Mouse (Mus musculus) midbrain, embryonic 16.5 days (tissue): ENCODE data around the gene Phgr1. TPM values are rescaled to one million over a fixed set of nuclear protein-coding genes. Genes with fewer than 3 reads are reported as not detected.
A peak's percentile ranks its signal among the peaks of the same experiment; 100 is the strongest.

Source experiments
- ATAC-seq: fragments of 200-750 bp; cut with Nextera tagmentation; 2 replicates; pipeline ENCODE4 v1.8.0; 2017; ENCODE audit warnings: moderate TSS enrichment
- H3K27ac ChIP-seq: fragments of 300-500 bp; sonication (generic); 2 replicates; pipeline ENCODE4 v1.5.1; 2014; ENCODE audit warnings: mild to moderate bottlenecking, low read length, mixed read lengths
- H3K27me3 ChIP-seq: fragments of 300-500 bp; sonication (generic); 2 replicates; pipeline ENCODE4 v1.6.1; 2014; ENCODE audit warnings: low read depth, low read length, mixed read lengths; ENCODE audit not compliant: control insufficient read depth, insufficient read depth
- H3K36me3 ChIP-seq: fragments of 300-500 bp; sonication (generic); 2 replicates; pipeline ENCODE4 v1.6.1; 2014; ENCODE audit warnings: mild to moderate bottlenecking, low read length, moderate library complexity, mixed read lengths; ENCODE audit not compliant: control insufficient read depth, insufficient read depth
- H3K4me1 ChIP-seq: fragments of 300-500 bp; sonication (generic); 2 replicates; pipeline ENCODE4 v1.6.1; 2014; ENCODE audit warnings: mild to moderate bottlenecking, low read length, mixed read lengths; ENCODE audit not compliant: control insufficient read depth, insufficient read depth
- H3K4me2 ChIP-seq: fragments of 300-500 bp; sonication (generic); 2 replicates; pipeline ENCODE4 v1.6.1; 2014; ENCODE audit warnings: mild to moderate bottlenecking, low read length, mixed read lengths
- H3K4me3 ChIP-seq: fragments of 300-500 bp; sonication (generic); 2 replicates; pipeline ENCODE4 v1.5.1; 2014; ENCODE audit warnings: low read depth, mild to moderate bottlenecking, low read length, moderate library complexity, mixed read lengths
- H3K9ac ChIP-seq: fragments of 300-500 bp; sonication (generic); 2 replicates; pipeline ENCODE4 v1.6.1; 2014; ENCODE audit warnings: low read depth, low read length, mixed read lengths
- H3K9me3 ChIP-seq: fragments of 300-500 bp; sonication (generic); replicated peaks from 2 replicates; pipeline ENCODE4 v1.6.1; 2014; ENCODE audit warnings: mild to moderate bottlenecking, low read length, mixed read lengths; ENCODE audit not compliant: control insufficient read depth, poor library complexity, severe bottlenecking
- WGBS: fragments of 180-500 bp; shearing (Covaris S2); extraction: QIAGEN DNeasy Blood & Tissue Kit; methylation state at CpG from one replicate; pipeline ENCODE4 v1.1.7; 2014; 5-methylcytosine and 5-hydroxymethylcytosine counted together
- polyA plus RNA-seq: library from polyadenylated mRNA; unstranded; fragments of >200 nt; fragmentation: Nextera tagmentation; extraction: Ambion mirVana; gene quantifications from 2 replicates; pipeline ENCODE4 v1.2.1, GENCODE M21; 2015

Phgr1 gene
- polyA plus RNA-seq, 1 experiment from 2014 or later: not detected

- Histone ChIP-seq H3K9ac (peak overlapping the region; percentile 95), H3K27me3 (peaks cover 4% of the 10 kb centered on the region; the same call in 1 of the 2 replicates), H3K36me3 (no peaks in the 10 kb centered on the region), H3K9me3 (no peaks in the 10 kb centered on the region), H3K4me2 (peak overlapping the region; percentile 94), H3K27ac (peak overlapping the region; percentile 77), H3K4me1 (peaks cover 33% of the 10 kb centered on the region), H3K4me3 (peak overlapping the region; percentile 90)
- peak; percentile 61 for ATAC-seq
- WGBS: under 1% methylated on average over 101 of the region's 113 CpGs
These were observed 26.4 kb upstream of the Phgr1 start for GRCm38 (mm10) chr2:118745915-118746901.

- Histone ChIP-seq H3K27me3 (0 out of 2 replicates have a peak, but pooled peaks cover 4% of the 10 kb centered on the region), H3K9me3 (no peaks in the 10 kb centered on the region), H3K9ac (no peak overlapping the region), H3K27ac (no peak overlapping the region), H3K4me1 (peaks cover 33% of the 10 kb centered on the region), H3K4me2 (peak overlapping the region; percentile 94), H3K36me3 (no peaks in the 10 kb centered on the region), H3K4me3 (peak overlapping the region; percentile 90)
- ATAC-seq: no peak
- 30% methylated on average over 10 of the region's 10 CpGs for WGBS
These were observed 25.1 kb upstream of the Phgr1 start for GRCm38 (mm10) chr2:118747301-118747960.

- Histone ChIP-seq H3K9ac (peak overlapping the region; percentile 3; the same call in 1 of the 2 replicates), H3K36me3 (no peaks in the 10 kb centered on the region), H3K4me2 (peak overlapping the region; percentile 17; the same call in 1 of the 2 replicates), H3K4me1 (peaks cover 33% of the 10 kb centered on the region), H3K4me3 (no peak overlapping the region), H3K27ac (no peak overlapping the region), H3K9me3 (no peaks in the 10 kb centered on the region), H3K27me3 (no peaks in the 10 kb centered on the region)
- 21% methylated on average over 10 of the region's 10 CpGs for WGBS
- no peak for ATAC-seq
These were observed 23.2 kb upstream of the Phgr1 start for GRCm38 (mm10) chr2:118749341-118749884.

- Histone ChIP-seq H3K36me3 (no peaks in the 10 kb centered on the region), H3K27ac (no peak overlapping the region), H3K4me3 (no peak overlapping the region), H3K9ac (no peak overlapping the region; the same call in 1 of the 2 replicates), H3K4me1 (peaks cover 26% of the 10 kb centered on the region), H3K9me3 (no peaks in the 10 kb centered on the region), H3K4me2 (no peak overlapping the region), H3K27me3 (no peaks in the 10 kb centered on the region)
- WGBS: 75% methylated on average over 8 of the region's 8 CpGs
- ATAC-seq: no peak
These were observed 22.1 kb upstream of the Phgr1 start for GRCm38 (mm10) chr2:118750476-118750875.

GRCm38 (mm10) chr2:118751896-118752791 lies 20.4 kb upstream of the Phgr1 start:
- Histone ChIP-seq H3K9ac (no peak overlapping the region), H3K27ac (no peak overlapping the region), H3K4me3 (no peak overlapping the region), H3K9me3 (no peaks in the 10 kb centered on the region), H3K4me1 (peaks cover 23% of the 10 kb centered on the region), H3K4me2 (no peak overlapping the region), H3K36me3 (no peaks in the 10 kb centered on the region), H3K27me3 (no peaks in the 10 kb centered on the region)
- WGBS: 65% methylated on average over 16 of the region's 16 CpGs
- ATAC-seq: no peak

- Histone ChIP-seq H3K9me3 (no peaks in the 10 kb centered on the region), H3K9ac (no peak overlapping the region), H3K27ac (no peak overlapping the region), H3K36me3 (no peaks in the 10 kb centered on the region), H3K4me1 (peaks cover 20% of the 10 kb centered on the region), H3K27me3 (no peaks in the 10 kb centered on the region), H3K4me3 (no peak overlapping the region), H3K4me2 (no peak overlapping the region)
- WGBS: 89% methylated on average over 3 of the region's 4 CpGs
- no peak for ATAC-seq
These were observed 19.8 kb upstream of the Phgr1 start for GRCm38 (mm10) chr2:118752792-118753108.

GRCm38 (mm10) chr2:118754143-118754542 lies 18.4 kb upstream of the Phgr1 start:
- H3K4me2 ChIP-seq: no peak overlapping the region
- no peaks in the 10 kb centered on the region for H3K9me3 ChIP-seq
- ATAC-seq: no peak
- H3K4me3 ChIP-seq: no peak overlapping the region
- no peaks in the 10 kb centered on the region for H3K36me3 ChIP-seq
- no peak overlapping the region for H3K9ac ChIP-seq
- peaks cover 7% of the 10 kb centered on the region for H3K4me1 ChIP-seq
- no peaks in the 10 kb centered on the region for H3K27me3 ChIP-seq
- WGBS: 94% methylated on average over 5 of the region's 5 CpGs
- no peak overlapping the region for H3K27ac ChIP-seq

- Histone ChIP-seq H3K4me1 (peaks cover 2% of the 10 kb centered on the region; the same call in 1 of the 2 replicates), H3K36me3 (no peaks in the 10 kb centered on the region), H3K4me2 (no peak overlapping the region), H3K27me3 (no peaks in the 10 kb centered on the region), H3K9me3 (no peaks in the 10 kb centered on the region), H3K27ac (no peak overlapping the region), H3K9ac (no peak overlapping the region), H3K4me3 (no peak overlapping the region)
- 87% methylated on average over 6 of the region's 6 CpGs for WGBS
- ATAC-seq: no peak
These were observed 17.2 kb upstream of the Phgr1 start for GRCm38 (mm10) chr2:118755407-118755806.
